Mouse (Mus musculus): ENCODE data around the gene Sphk1. TPM values are rescaled to one million over a fixed set of nuclear protein-coding genes. Genes with fewer than 3 reads are reported as not detected.
A peak's percentile ranks its signal among the peaks of the same experiment; 100 is the strongest.

Sphk1 gene
- polyA plus RNA-seq, 1 experiment from 2014 or later = 3.7 TPM

GRCm38 (mm10) chr11:116575396-116575795, 44.7 kb downstream of the Sphk1 start:
- H3K4me1 ChIP-seq (ENCODE audit: control insufficient read depth, insufficient read depth, low read length) = peaks cover 14% of the 10 kb centered on the region

GRCm38 (mm10) chr11:116579280-116579679, 48.6 kb downstream of the Sphk1 start:
- no peak for ATAC-seq (ENCODE audit: low FRiP score, low TSS enrichment)
- 99% methylated on average over 3 of the region's 3 CpGs for WGBS
- no peaks in the 10 kb centered on the region for H3K36me3 ChIP-seq (ENCODE audit: control insufficient read depth, insufficient read depth, low read length)
- H3K27ac ChIP-seq (ENCODE audit: low read depth, low read length) = no peak overlapping the region
- peaks cover 8% of the 10 kb centered on the region for H3K4me1 ChIP-seq (ENCODE audit: control insufficient read depth, insufficient read depth, low read length)
- no peaks in the 10 kb centered on the region for H3K9me3 ChIP-seq (ENCODE audit: control insufficient read depth, low read length)
- no peaks in the 10 kb centered on the region for H3K27me3 ChIP-seq (ENCODE audit: control insufficient read depth, insufficient read depth, low read length)
- H3K4me2 ChIP-seq (replicated peaks; ENCODE audit: low read depth, low read length) = no peak overlapping the region
- H3K9ac ChIP-seq (ENCODE audit: low read depth, low read length) = no peak overlapping the region
- H3K4me3 ChIP-seq (ENCODE audit: low read length) = no peak overlapping the region

More at GRCm38 (mm10) chr11:116575396-116575795, 44.7 kb downstream of the Sphk1 start:
- Histone ChIP-seq H3K4me3 (ENCODE audit: low read length) (no peak overlapping the region), H3K36me3 (ENCODE audit: control insufficient read depth, insufficient read depth, low read length) (no peaks in the 10 kb centered on the region), H3K9ac (ENCODE audit: low read depth, low read length) (no peak overlapping the region), H3K27ac (ENCODE audit: low read depth, low read length) (no peak overlapping the region), H3K27me3 (ENCODE audit: control insufficient read depth, insufficient read depth, low read length) (no peaks in the 10 kb centered on the region), H3K9me3 (ENCODE audit: control insufficient read depth, low read length) (no peaks in the 10 kb centered on the region), H3K4me2 (replicated peaks; ENCODE audit: low read depth, low read length) (no peak overlapping the region)
- 88% methylated on average over 2 of the region's 2 CpGs for WGBS
- no peak for ATAC-seq (ENCODE audit: low FRiP score, low TSS enrichment)

GRCm38 (mm10) chr11:116580031-116580652, 49.4 kb downstream of the Sphk1 start:
- Histone ChIP-seq H3K4me1 (ENCODE audit: control insufficient read depth, insufficient read depth, low read length) (peaks cover 8% of the 10 kb centered on the region), H3K27me3 (ENCODE audit: control insufficient read depth, insufficient read depth, low read length) (no peaks in the 10 kb centered on the region), H3K9me3 (ENCODE audit: control insufficient read depth, low read length) (no peaks in the 10 kb centered on the region), H3K36me3 (ENCODE audit: control insufficient read depth, insufficient read depth, low read length) (no peaks in the 10 kb centered on the region), H3K27ac (ENCODE audit: low read depth, low read length) (no peak overlapping the region), H3K4me2 (replicated peaks; ENCODE audit: low read depth, low read length) (peak overlapping the region; percentile 90), H3K4me3 (ENCODE audit: low read length) (peak overlapping the region; percentile 96), H3K9ac (ENCODE audit: low read depth, low read length) (peak overlapping the region; percentile 86)
- WGBS = 25% methylated on average over 10 of the region's 10 CpGs
- ATAC-seq (ENCODE audit: low FRiP score, low TSS enrichment) = no peak

GRCm38 (mm10) chr11:116580711-116581375, 50.1 kb downstream of the Sphk1 start:
- peak; percentile 65 for ATAC-seq (ENCODE audit: low FRiP score, low TSS enrichment)
- under 1% methylated on average over 78 of the region's 91 CpGs for WGBS
- peak overlapping the region; percentile 96 for H3K4me3 ChIP-seq (ENCODE audit: low read length)

GRCm38 (mm10) chr11:116581376-116581814, 50.7 kb downstream of the Sphk1 start, which contains the start of gene Ube2o:
Gene Ube2o, minus strand, starts transcription at chr11:116581447.
- peaks cover 8% of the 10 kb centered on the region for H3K4me1 ChIP-seq (ENCODE audit: control insufficient read depth, insufficient read depth, low read length)
- ATAC-seq (ENCODE audit: low FRiP score, low TSS enrichment) = peak; percentile 89
- 2% methylated on average over 33 of the region's 51 CpGs for WGBS

More at GRCm38 (mm10) chr11:116580711-116581375, 50.1 kb downstream of the Sphk1 start:
- H3K9ac ChIP-seq (ENCODE audit: low read depth, low read length) = peak overlapping the region; percentile 86
- no peaks in the 10 kb centered on the region for H3K9me3 ChIP-seq (ENCODE audit: control insufficient read depth, low read length)
- peak overlapping the region; percentile 90 for H3K4me2 ChIP-seq (replicated peaks; ENCODE audit: low read depth, low read length)
- H3K27ac ChIP-seq (ENCODE audit: low read depth, low read length) = peak overlapping the region; percentile 62; the same call in 1 of the 2 replicates
- no peaks in the 10 kb centered on the region for H3K36me3 ChIP-seq (ENCODE audit: control insufficient read depth, insufficient read depth, low read length)
- H3K4me1 ChIP-seq (ENCODE audit: control insufficient read depth, insufficient read depth, low read length) = peaks cover 8% of the 10 kb centered on the region
- no peaks in the 10 kb centered on the region for H3K27me3 ChIP-seq (ENCODE audit: control insufficient read depth, insufficient read depth, low read length)

GRCm38 (mm10) chr11:116585682-116586081, 55.0 kb downstream of the Sphk1 start:
- 69% methylated on average over 6 of the region's 6 CpGs for WGBS
- ATAC-seq (ENCODE audit: low FRiP score, low TSS enrichment) = no peak
- no peaks in the 10 kb centered on the region for H3K36me3 ChIP-seq (ENCODE audit: control insufficient read depth, insufficient read depth, low read length)
- H3K4me2 ChIP-seq (replicated peaks; ENCODE audit: low read depth, low read length) = no peak overlapping the region
- H3K27ac ChIP-seq (ENCODE audit: low read depth, low read length) = no peak overlapping the region
- H3K4me1 ChIP-seq (ENCODE audit: control insufficient read depth, insufficient read depth, low read length) = no peaks in the 10 kb centered on the region
- H3K9me3 ChIP-seq (ENCODE audit: control insufficient read depth, low read length) = no peaks in the 10 kb centered on the region
- H3K27me3 ChIP-seq (ENCODE audit: control insufficient read depth, insufficient read depth, low read length) = 0 out of 2 replicates have a peak, but pooled peaks cover 7% of the 10 kb centered on the region
- no peak overlapping the region for H3K9ac ChIP-seq (ENCODE audit: low read depth, low read length)
- H3K4me3 ChIP-seq (ENCODE audit: low read length) = no peak overlapping the region

More at GRCm38 (mm10) chr11:116581376-116581814, 50.7 kb downstream of the Sphk1 start, which contains the start of gene Ube2o:
- Histone ChIP-seq H3K27me3 (ENCODE audit: control insufficient read depth, insufficient read depth, low read length) (no peaks in the 10 kb centered on the region), H3K9ac (ENCODE audit: low read depth, low read length) (peak within 1 kb of the TSS; percentile 86), H3K36me3 (ENCODE audit: control insufficient read depth, insufficient read depth, low read length) (no peaks in the 10 kb centered on the region), H3K4me2 (replicated peaks; ENCODE audit: low read depth, low read length) (peak within 1 kb of the TSS; percentile 90), H3K4me3 (ENCODE audit: low read length) (peak within 1 kb of the TSS; percentile 96), H3K27ac (ENCODE audit: low read depth, low read length) (peak within 1 kb of the TSS; percentile 62; the same call in 1 of the 2 replicates), H3K9me3 (ENCODE audit: control insufficient read depth, low read length) (no peaks in the 10 kb centered on the region)

Other genes with a start within 250 kb of the Sphk1 start
- gene Galr2, start 250.0 kb upstream of the Sphk1 start, polyA plus RNA-seq (2014; fragmentation: Nextera tagmentation; extraction: Ambion mirVana) = 0.13 TPM in 1 of 2 replicates, not detected in the other
- gene Exoc7, start 223.7 kb upstream of the Sphk1 start, polyA plus RNA-seq (2014; fragmentation: Nextera tagmentation; extraction: Ambion mirVana) = 49.6 and 66.3 TPM in 2 replicates
- 1.2 and 1.8 TPM in 2 replicates for gene Foxj1, start 195.5 kb upstream of the Sphk1 start, polyA plus RNA-seq (2014; fragmentation: Nextera tagmentation; extraction: Ambion mirVana)
- 9.1 and 14.1 TPM in 2 replicates for gene Rnf157, start 117.9 kb upstream of the Sphk1 start, polyA plus RNA-seq (2014; fragmentation: Nextera tagmentation; extraction: Ambion mirVana)
- 79.7 and 80.8 TPM in 2 replicates for gene Ubald2, start 96.8 kb upstream of the Sphk1 start, polyA plus RNA-seq (2014; fragmentation: Nextera tagmentation; extraction: Ambion mirVana)
- 0.34 and 0.39 TPM in 2 replicates for gene Qrich2, start 64.7 kb upstream of the Sphk1 start, polyA plus RNA-seq (2014; fragmentation: Nextera tagmentation; extraction: Ambion mirVana)
- 160 and 212 TPM in 2 replicates for gene Prpsap1, start 36.7 kb upstream of the Sphk1 start, polyA plus RNA-seq (2014; fragmentation: Nextera tagmentation; extraction: Ambion mirVana)
- 11.2 and 13.5 TPM in 2 replicates for gene Ube2o, start 50.5 kb downstream of the Sphk1 start, polyA plus RNA-seq (2014; fragmentation: Nextera tagmentation; extraction: Ambion mirVana)
- not detected in 2 replicates for gene Aanat, start 55.5 kb downstream of the Sphk1 start, polyA plus RNA-seq (2014; fragmentation: Nextera tagmentation; extraction: Ambion mirVana)
- 5.4 and 7.2 TPM in 2 replicates for gene Rhbdf2, start 96.1 kb downstream of the Sphk1 start, polyA plus RNA-seq (2014; fragmentation: Nextera tagmentation; extraction: Ambion mirVana)
- gene Prcd, start 122.6 kb downstream of the Sphk1 start, polyA plus RNA-seq (2014; fragmentation: Nextera tagmentation; extraction: Ambion mirVana) = 1.1 and 1.4 TPM in 2 replicates
- gene Cygb, start 123.4 kb downstream of the Sphk1 start, polyA plus RNA-seq (2014; fragmentation: Nextera tagmentation; extraction: Ambion mirVana) = 11.0 and 11.3 TPM in 2 replicates
- not detected in 2 replicates for gene St6galnac1, start 244.6 kb downstream of the Sphk1 start, polyA plus RNA-seq (2014; fragmentation: Nextera tagmentation; extraction: Ambion mirVana)

Measured in kidney, embryonic 14.5 days (tissue).